Mouse (Mus musculus) lung, adult 18-20 months (tissue): Measurements from ENCODE around the gene Pi4ka.

Source experiments
- DNase-seq, 2 experiments: peaks; one replicate each; pipeline ENCODE4 v3.0.0; 2022; ENCODE audit warnings: mixed read lengths in 2 of 2

The Pi4ka gene

GRCm38 (mm10) chr16:17271124-17271523 is 135.0 kb downstream of the Pi4ka start:
- peak; percentile 37 to 56 for DNase-seq

GRCm38 (mm10) chr16:17269872-17270271 is 136.2 kb downstream of the Pi4ka start:
- no peak for DNase-seq

- no peak for DNase-seq
Measured at GRCm38 (mm10) chr16:17267937-17268336, 138.2 kb downstream of the Pi4ka start.

GRCm38 (mm10) chr16:17266113-17266512 is 140.0 kb downstream of the Pi4ka start:
- no peak for DNase-seq

GRCm38 (mm10) chr16:17261341-17261740 is 144.8 kb downstream of the Pi4ka start:
- DNase-seq: no peak

GRCm38 (mm10) chr16:17258917-17259316 is 147.2 kb downstream of the Pi4ka start:
- no peak for DNase-seq

GRCm38 (mm10) chr16:17257359-17257821 is 148.7 kb downstream of the Pi4ka start:
- DNase-seq: no peak

- no peak for DNase-seq
Measured at GRCm38 (mm10) chr16:17255270-17255669, 150.8 kb downstream of the Pi4ka start.

- DNase-seq: no peak
Measured at GRCm38 (mm10) chr16:17254005-17254597, 152.0 kb downstream of the Pi4ka start.

GRCm38 (mm10) chr16:17252841-17253240 is 153.3 kb downstream of the Pi4ka start:
- DNase-seq: no peak

- DNase-seq: no peak
Measured at GRCm38 (mm10) chr16:17252086-17252726, 153.9 kb downstream of the Pi4ka start.

- peak; percentile 86 for DNase-seq
Measured at GRCm38 (mm10) chr16:17251539-17251938, 154.6 kb downstream of the Pi4ka start.

GRCm38 (mm10) chr16:17249135-17249534 is 157.0 kb downstream of the Pi4ka start:
- DNase-seq: no peak

GRCm38 (mm10) chr16:17247727-17248126 is 158.4 kb downstream of the Pi4ka start:
- peak; percentile 86 to 89 for DNase-seq

GRCm38 (mm10) chr16:17244996-17245395 is 161.1 kb downstream of the Pi4ka start:
- DNase-seq: no peak

GRCm38 (mm10) chr16:17243731-17244130 is 162.4 kb downstream of the Pi4ka start:
- no peak for DNase-seq

GRCm38 (mm10) chr16:17239409-17239808 is 166.7 kb downstream of the Pi4ka start:
- DNase-seq: no peak

- DNase-seq: no peak
Measured at GRCm38 (mm10) chr16:17237634-17238033, 168.5 kb downstream of the Pi4ka start.

GRCm38 (mm10) chr16:17234916-17235665 is 171.0 kb downstream of the Pi4ka start:
- DNase-seq: peak; percentile 62 to 65

- DNase-seq: peak in 1 of 2 experiments; percentile 18
Measured at GRCm38 (mm10) chr16:17234499-17234895, 171.6 kb downstream of the Pi4ka start.

- peak; percentile 11 to 24 for DNase-seq
Measured at GRCm38 (mm10) chr16:17233702-17234498, 172.2 kb downstream of the Pi4ka start.

GRCm38 (mm10) chr16:17232794-17233701 is 173.1 kb downstream of the Pi4ka start, which contains the start of gene Hic2:
Gene Hic2, plus strand, starts transcription at chr16:17233572.
- peak; percentile 94 to 96 for DNase-seq
